Mouse (Mus musculus) G1E (cell line): Measurements from ENCODE around the gene Nrf1. TPM values are rescaled to one million over a fixed set of nuclear protein-coding genes. Genes with fewer than 3 reads are reported as not detected.

ENCODE experiments used
- ATAC-seq: 2 replicates; pipeline ENCODE4 v1.8.0; 2016; ENCODE audit warnings: mild to moderate bottlenecking; ENCODE audit not compliant: insufficient number of reproducible peaks, poor library complexity, low FRiP score, severe bottlenecking; ENCODE audit errors: extremely low read depth
- DNase-seq: peaks from one replicate; pipeline ENCODE4 v3.0.0; 2012; ENCODE audit warnings: low spot score
- H3K27me3 ChIP-seq: 2 replicates; pipeline ENCODE4 v1.6.1; 2012; ENCODE audit warnings: mild to moderate bottlenecking, low read length, inconsistent platforms; ENCODE audit not compliant: insufficient read depth
- H3K36me3 ChIP-seq: replicated peaks from 2 replicates; pipeline ENCODE3; 2012; ENCODE audit warnings: mild to moderate bottlenecking, inconsistent platforms
- H3K4me1 ChIP-seq: 2 replicates; pipeline ENCODE4 v1.6.1; 2012; ENCODE audit warnings: low read depth, low read length, inconsistent platforms, mixed read lengths; ENCODE audit not compliant: insufficient read depth
- H3K4me3 ChIP-seq: 2 replicates; pipeline ENCODE4 v1.5.1; 2012; ENCODE audit warnings: low read depth, mild to moderate bottlenecking, inconsistent platforms, low read length, moderate library complexity, mixed read lengths
- H3K9me3 ChIP-seq: replicated peaks from 2 replicates; pipeline ENCODE4 v1.6.1; 2012; ENCODE audit warnings: inconsistent platforms
- CTCF ChIP-seq: IDR thresholded peaks from 2 replicates; pipeline ENCODE4 v1.5.1; 2012; ENCODE audit warnings: low read depth, low read length, inconsistent platforms, mixed read lengths
- GATA1 ChIP-seq: IDR thresholded peaks from 2 replicates; pipeline ENCODE4 v1.6.1; 2012; ENCODE audit warnings: borderline replicate concordance, low read length, inconsistent platforms, mixed read lengths
- GATA2 ChIP-seq: IDR thresholded peaks from 2 replicates; pipeline ENCODE4 v1.6.1; 2012; ENCODE audit warnings: low read depth, low read length, inconsistent platforms, borderline replicate concordance
- POLR2AphosphoS5 ChIP-seq: IDR thresholded peaks from 2 replicates; pipeline ENCODE4 v1.6.1; 2012; ENCODE audit warnings: low read depth, low read length, inconsistent platforms; ENCODE audit not compliant: insufficient replicate concordance
- TAL1 ChIP-seq: conservative IDR thresholded peaks from 2 replicates; pipeline ENCODE4 v1.6.1; 2012; ENCODE audit warnings: low read depth, low read length, inconsistent platforms, mixed read lengths
- polyA plus RNA-seq: library from polyadenylated mRNA; stranded (reverse); fragments of >175 nt; gene quantifications from 2 replicates; pipeline ENCODE4 v1.2.3, GENCODE M21; 2012
- total RNA-seq, 2 experiments: library from RNA; stranded (forward) in 1 of 2; stranded (reverse) in 1 of 2; fragments of 200-1000 nt in 1 of 2; fragments of >200 nt in 1 of 2; fragmentation: Nextera tagmentation in 1 of 2; gene quantifications; 2 replicates each; pipeline ENCODE4 v1.2.3; 2014 to 2017

Gene Nrf1
- total and polyA plus RNA-seq, 3 experiments, result 9.7 to 79.0 (median 52.4) TPM

GRCm38 (mm10) chr6:30126060-30126459 lies 78.3 kb downstream of the Nrf1 start:
- no peaks in the 10 kb centered on the region for H3K27me3 ChIP-seq
- TF ChIP-seq CTCF, result no peak
- no peak for TF ChIP-seq GATA2
- peak; percentile 52 for TF ChIP-seq TAL1
- TF ChIP-seq GATA1, result no peak
- no peak for TF ChIP-seq POLR2AphosphoS5
- ATAC-seq (peak; percentile 34; the same call in 1 of the 2 replicates), DNase-seq (no peak)
- H3K36me3 ChIP-seq, result peaks cover 81% of the 10 kb centered on the region
- H3K4me1 ChIP-seq, result peaks cover 16% of the 10 kb centered on the region
- no peak overlapping the region for H3K4me3 ChIP-seq
- H3K9me3 ChIP-seq, result no peaks in the 10 kb centered on the region

- Histone ChIP-seq H3K4me1 (peaks cover 16% of the 10 kb centered on the region), H3K9me3 (no peaks in the 10 kb centered on the region), H3K4me3 (no peak overlapping the region), H3K27me3 (no peaks in the 10 kb centered on the region), H3K36me3 (peaks cover 79% of the 10 kb centered on the region)
- no peak for DNase-seq
- TF ChIP-seq TAL1, result no peak
- TF ChIP-seq POLR2AphosphoS5, result no peak
- TF ChIP-seq GATA2, result no peak
- TF ChIP-seq CTCF, result no peak
- TF ChIP-seq GATA1, result no peak
- ATAC-seq, result no peak
Observed at GRCm38 (mm10) chr6:30126766-30127165, 79.0 kb downstream of the Nrf1 start.

GRCm38 (mm10) chr6:30132399-30132798 lies 84.6 kb downstream of the Nrf1 start:
- Histone ChIP-seq H3K4me1 (peaks cover 22% of the 10 kb centered on the region), H3K27me3 (no peaks in the 10 kb centered on the region), H3K36me3 (peaks cover 85% of the 10 kb centered on the region), H3K4me3 (no peak overlapping the region), H3K9me3 (no peaks in the 10 kb centered on the region)
- no peak for TF ChIP-seq GATA2
- no peak for TF ChIP-seq POLR2AphosphoS5
- no peak for TF ChIP-seq CTCF
- no peak for TF ChIP-seq TAL1
- no peak for TF ChIP-seq GATA1
- DNase-seq (no peak), ATAC-seq (no peak)

- H3K36me3 ChIP-seq, result peaks cover 87% of the 10 kb centered on the region
- ATAC-seq (peak; percentile 63), DNase-seq (peak; percentile 48)
- no peak overlapping the region for H3K4me3 ChIP-seq
- H3K9me3 ChIP-seq, result no peaks in the 10 kb centered on the region
- TF ChIP-seq TAL1, result no peak
- TF ChIP-seq POLR2AphosphoS5, result no peak
- TF ChIP-seq GATA1, result no peak
- TF ChIP-seq CTCF, result no peak
- TF ChIP-seq GATA2, result no peak
- H3K4me1 ChIP-seq, result peaks cover 19% of the 10 kb centered on the region
- H3K27me3 ChIP-seq, result no peaks in the 10 kb centered on the region
Observed at GRCm38 (mm10) chr6:30135590-30135989, 87.8 kb downstream of the Nrf1 start.

GRCm38 (mm10) chr6:30137227-30137626 lies 89.4 kb downstream of the Nrf1 start:
- H3K4me1 ChIP-seq, result peaks cover 19% of the 10 kb centered on the region
- no peak overlapping the region for H3K4me3 ChIP-seq
- DNase-seq, result no peak
- H3K9me3 ChIP-seq, result no peaks in the 10 kb centered on the region
- no peaks in the 10 kb centered on the region for H3K27me3 ChIP-seq
- no peak for ATAC-seq
- H3K36me3 ChIP-seq, result peaks cover 89% of the 10 kb centered on the region
- TF ChIP-seq GATA2 (no peak), GATA1 (no peak), TAL1 (no peak), POLR2AphosphoS5 (no peak), CTCF (no peak)

GRCm38 (mm10) chr6:30139329-30140045 lies 91.7 kb downstream of the Nrf1 start:
- DNase-seq (no peak), ATAC-seq (no peak)
- Histone ChIP-seq H3K4me3 (no peak overlapping the region), H3K9me3 (no peaks in the 10 kb centered on the region), H3K36me3 (peaks cover 90% of the 10 kb centered on the region), H3K27me3 (no peaks in the 10 kb centered on the region), H3K4me1 (peaks cover 19% of the 10 kb centered on the region)
- no peak for TF ChIP-seq CTCF
- TF ChIP-seq GATA2, result no peak
- TF ChIP-seq GATA1, result no peak
- no peak for TF ChIP-seq TAL1
- TF ChIP-seq POLR2AphosphoS5, result no peak
